Mouse (Mus musculus) heart, adult 2 months (tissue): ENCODE data around the gene Gstt2. TPM values are rescaled to one million over a fixed set of nuclear protein-coding genes. Genes with fewer than 3 reads are reported as not detected.

ENCODE experiments used
- DNase-seq, 2 experiments: peaks; one replicate each; pipeline ENCODE4 v3.0.0; 2021
- H3K27ac ChIP-seq: fragments of 200-600 bp; 2 replicates; pipeline ENCODE4 v1.8.1; 2022
- H3K27me3 ChIP-seq: fragments of 200-500 bp; 2 replicates; pipeline ENCODE4 v1.6.1; 2012; ENCODE audit warnings: mild to moderate bottlenecking, low read length, inconsistent platforms, mixed read lengths; ENCODE audit not compliant: control insufficient read depth, insufficient read depth
- H3K36me3 ChIP-seq: fragments of 200-500 bp; 2 replicates; pipeline ENCODE4 v1.6.1; 2012; ENCODE audit warnings: low read length, inconsistent platforms; ENCODE audit not compliant: control insufficient read depth, insufficient read depth
- H3K4me1 ChIP-seq: fragments of 200-500 bp; 2 replicates; pipeline ENCODE4 v1.6.1; 2011; ENCODE audit warnings: low read length; ENCODE audit not compliant: control insufficient read depth, insufficient read depth
- H3K4me3 ChIP-seq: fragments of 200-600 bp; 2 replicates; pipeline ENCODE4 v1.8.1; 2022
- H3K79me2 ChIP-seq: fragments of 200-500 bp; replicated peaks from 2 replicates; pipeline ENCODE4 v1.6.1; 2012; ENCODE audit warnings: mild to moderate bottlenecking, inconsistent platforms, low read length, moderate library complexity, mixed read lengths; ENCODE audit not compliant: control insufficient read depth, insufficient read depth
- H3K9ac ChIP-seq: fragments of 200-500 bp; 2 replicates; pipeline ENCODE4 v1.6.1; 2012; ENCODE audit warnings: low read depth, mild to moderate bottlenecking, control low read depth, inconsistent platforms, low read length, mixed read lengths
- CTCF ChIP-seq: fragments of 200-600 bp; IDR thresholded peaks from 2 replicates; pipeline ENCODE4 v1.8.1; 2022; ENCODE audit warnings: antibody characterized with exemption, mild to moderate bottlenecking, moderate library complexity
- EP300 ChIP-seq: fragments of 200-500 bp; IDR thresholded peaks from 2 replicates; pipeline ENCODE4 v1.6.1; 2011; ENCODE audit warnings: low read depth, low read length, control low read depth; ENCODE audit not compliant: insufficient read depth
- POLR2A ChIP-seq: fragments of 200-500 bp; IDR thresholded peaks from 2 replicates; pipeline ENCODE4 v1.6.1; 2011; ENCODE audit warnings: mild to moderate bottlenecking, low read depth, low read length, control low read depth; ENCODE audit not compliant: insufficient read depth
- WGBS: fragments of 180-500 bp; shearing (Covaris S2); methylation state at CpG from one replicate; pipeline ENCODE4 v1.1.7; 2018; 5-methylcytosine and 5-hydroxymethylcytosine counted together
- intact Hi-C: fragments of 180-260 bp; cut with DNase I; formaldehyde crosslinking; loops from one replicate; pipeline ENCODE4 v1.15.1; 2025
- polyA plus RNA-seq: library from polyadenylated mRNA; depleted of rRNA; stranded (reverse); fragments of >200 nt; gene quantifications from 2 replicates; pipeline ENCODE4 v1.2.3, GENCODE M21; 2012; rRNA removed
- total RNA-seq, 2 experiments: library from RNA; stranded (reverse); gene quantifications; 2 replicates each; pipeline ENCODE4 v1.2.3; 2021

The Gstt2 gene
- total and polyA plus RNA-seq, 3 experiments: 8.0 to 69.1 (median 12.8) TPM

DNA sequence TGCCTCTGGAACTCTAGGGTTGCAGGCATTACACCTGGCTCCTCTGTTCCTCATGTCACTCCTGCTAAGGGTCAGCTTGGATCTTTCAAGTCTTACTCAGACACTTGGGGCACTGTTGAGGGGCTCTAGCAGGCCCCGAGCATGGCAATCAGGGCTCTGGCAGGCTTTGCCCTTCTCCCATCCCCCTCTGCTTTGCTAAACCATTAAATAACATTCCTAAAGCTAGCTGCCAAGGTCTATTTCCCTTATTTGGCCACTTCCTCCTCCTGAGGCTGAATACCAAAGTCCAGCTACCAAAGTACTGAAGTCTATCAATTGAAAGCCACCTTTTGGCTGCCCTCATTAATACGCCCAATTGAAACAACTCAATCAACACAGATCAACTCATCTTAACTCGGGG lies 42.3 kb downstream of the Gstt2 start:
- intact Hi-C loops: no loop called here

DNA sequence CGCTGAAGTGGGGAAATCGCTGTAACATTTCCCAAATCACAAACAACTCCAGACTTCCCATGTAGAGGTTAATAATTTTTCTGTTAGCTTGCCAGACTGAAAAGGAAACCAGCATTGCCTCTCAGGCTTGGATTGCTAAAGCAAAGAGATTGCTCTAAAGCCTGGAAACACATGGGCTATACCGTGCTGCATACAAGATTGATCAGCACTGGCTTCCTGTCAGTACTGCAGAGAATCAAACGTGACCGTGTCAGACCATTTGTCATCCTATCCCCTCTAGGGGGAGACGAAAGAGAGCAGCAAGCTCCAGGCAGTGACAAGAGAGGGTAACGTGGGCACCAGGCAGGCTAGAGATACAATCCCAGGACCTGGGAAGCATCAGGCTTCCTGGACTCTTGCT lies 46.5 kb downstream of the Gstt2 start:
- 22% methylated on average over 7 of the region's 7 CpGs for WGBS
- no peak overlapping the region for H3K4me3 ChIP-seq
- H3K9ac ChIP-seq: no peak overlapping the region
- H3K36me3 ChIP-seq: no peaks in the 10 kb centered on the region
- intact Hi-C loops: no loop called here
- no peaks in the 10 kb centered on the region for H3K79me2 ChIP-seq
- TF ChIP-seq POLR2A (no peak), CTCF (peak; percentile 29; the same call in 1 of the 2 replicates), EP300 (no peak)
- no peak for DNase-seq
- no peaks in the 10 kb centered on the region for H3K27me3 ChIP-seq
- H3K4me1 ChIP-seq: no peaks in the 10 kb centered on the region
- H3K27ac ChIP-seq: no peak overlapping the region

More for the DNA sequence above, 42.3 kb downstream of the Gstt2 start:
- Histone ChIP-seq H3K4me3 (no peak overlapping the region), H3K79me2 (no peaks in the 10 kb centered on the region), H3K4me1 (0 out of 2 replicates have a peak, but pooled peaks cover 1% of the 10 kb centered on the region), H3K27ac (no peak overlapping the region), H3K9ac (no peak overlapping the region), H3K36me3 (no peaks in the 10 kb centered on the region), H3K27me3 (no peaks in the 10 kb centered on the region)
- 41% methylated on average over 3 of the region's 3 CpGs for WGBS
- DNase-seq: no peak
- TF ChIP-seq EP300 (no peak), POLR2A (no peak), CTCF (no peak)

DNA sequence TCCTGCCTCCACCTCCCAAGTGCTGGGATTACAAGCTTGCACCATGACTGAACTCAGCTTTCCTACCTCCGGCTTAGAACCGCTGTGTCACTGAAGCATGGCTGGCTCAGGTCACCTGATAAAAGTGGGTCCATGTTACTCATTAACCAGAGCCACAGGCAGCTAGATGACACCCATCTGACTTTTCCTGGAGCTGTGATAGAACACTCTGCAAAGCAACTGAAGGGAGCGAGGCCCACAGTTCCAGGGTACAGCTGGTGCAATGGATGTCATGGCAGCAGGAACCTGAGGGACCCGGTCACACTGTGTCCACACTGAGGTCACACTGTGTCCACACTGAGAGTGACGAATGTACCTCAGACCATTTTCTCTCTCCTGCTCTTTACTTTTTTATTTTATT lies 47.4 kb downstream of the Gstt2 start:
- DNase-seq: no peak
- H3K36me3 ChIP-seq: no peaks in the 10 kb centered on the region
- no peaks in the 10 kb centered on the region for H3K79me2 ChIP-seq
- no peak overlapping the region for H3K27ac ChIP-seq
- no peaks in the 10 kb centered on the region for H3K4me1 ChIP-seq
- no peak overlapping the region for H3K4me3 ChIP-seq
- intact Hi-C loops: no loop called here
- 91% methylated on average over 5 of the region's 5 CpGs for WGBS
- TF ChIP-seq CTCF: no peak
- no peak for TF ChIP-seq POLR2A
- H3K27me3 ChIP-seq: no peaks in the 10 kb centered on the region
- no peak overlapping the region for H3K9ac ChIP-seq

DNA sequence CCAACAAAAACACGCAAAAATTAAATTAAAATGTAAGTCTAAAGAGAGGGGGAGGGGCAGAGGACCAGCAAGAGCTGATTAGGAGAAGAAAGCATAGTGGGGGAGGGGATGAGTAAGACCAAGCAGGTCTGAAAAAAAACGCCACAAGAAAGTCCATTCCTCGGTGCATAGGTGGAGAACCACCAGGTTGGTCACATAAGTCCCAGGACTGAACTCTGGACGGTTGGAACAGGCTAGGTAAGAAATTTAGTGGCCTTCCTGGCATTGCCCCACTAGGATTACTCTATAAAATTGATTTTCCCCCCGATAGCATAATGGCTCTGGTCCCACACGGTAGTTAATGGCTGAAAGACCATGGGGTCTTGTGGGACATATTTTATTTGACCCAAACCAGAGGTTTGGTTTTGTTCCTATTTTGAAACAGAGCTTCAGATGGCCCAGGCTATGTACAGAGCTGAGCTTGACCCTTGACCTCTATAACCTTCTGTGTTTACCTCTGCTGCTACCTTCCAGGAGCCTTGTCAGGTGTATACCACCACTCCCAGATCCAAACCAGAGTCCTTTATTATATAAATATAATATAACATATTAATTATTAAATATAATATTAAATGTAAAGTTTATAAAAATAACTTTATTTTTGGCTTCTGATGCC lies 48.0 kb downstream of the Gstt2 start:
- no peaks in the 10 kb centered on the region for H3K4me1 ChIP-seq
- no peak for DNase-seq
- H3K79me2 ChIP-seq: no peaks in the 10 kb centered on the region
- H3K36me3 ChIP-seq: no peaks in the 10 kb centered on the region
- no peak overlapping the region for H3K4me3 ChIP-seq
- TF ChIP-seq CTCF: no peak
- intact Hi-C loops: no loop called here
- H3K27me3 ChIP-seq: no peaks in the 10 kb centered on the region
- H3K9ac ChIP-seq: no peak overlapping the region
- WGBS: 82% methylated on average over 6 of the region's 6 CpGs
- no peak overlapping the region for H3K27ac ChIP-seq

DNA sequence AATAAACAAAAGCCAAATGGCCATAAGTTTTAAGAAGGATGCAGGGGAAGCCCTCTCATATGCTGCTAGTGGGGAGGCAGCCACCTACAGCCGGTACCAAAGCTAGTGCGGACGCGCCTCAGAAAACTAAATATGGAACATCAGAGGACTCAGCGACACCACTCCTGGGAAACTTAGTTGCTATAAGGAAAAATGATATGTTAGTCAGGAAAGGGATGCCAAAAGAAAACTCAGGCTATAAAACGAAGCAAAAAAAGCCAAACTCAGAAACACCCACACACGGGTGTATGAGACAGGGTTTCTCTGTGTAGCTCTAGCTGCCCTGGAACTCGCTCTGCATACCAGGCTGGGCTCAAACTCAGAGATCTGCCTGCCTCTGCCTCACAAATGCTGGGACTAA lies 48.9 kb downstream of the Gstt2 start:
- TF ChIP-seq CTCF: no peak
- TF ChIP-seq EP300: no peak
- TF ChIP-seq POLR2A: no peak
- intact Hi-C loops: no loop called here
- 91% methylated on average over 8 of the region's 8 CpGs for WGBS
- no peak for DNase-seq
- Histone ChIP-seq H3K4me3 (no peak overlapping the region), H3K27me3 (no peaks in the 10 kb centered on the region), H3K27ac (no peak overlapping the region), H3K4me1 (no peaks in the 10 kb centered on the region), H3K36me3 (no peaks in the 10 kb centered on the region), H3K79me2 (no peaks in the 10 kb centered on the region), H3K9ac (no peak overlapping the region)

- Histone ChIP-seq H3K27ac (no peak overlapping the region), H3K36me3 (no peaks in the 10 kb centered on the region), H3K4me1 (no peaks in the 10 kb centered on the region), H3K4me3 (no peak overlapping the region), H3K27me3 (no peaks in the 10 kb centered on the region), H3K79me2 (no peaks in the 10 kb centered on the region), H3K9ac (no peak overlapping the region)
- WGBS: 72% methylated on average over 1 of the region's 1 CpGs
- DNase-seq: no peak
- intact Hi-C loops: no loop called here
- TF ChIP-seq EP300 (no peak), CTCF (no peak), POLR2A (no peak)
These were observed 51.8 kb downstream of the Gstt2 start for GRCm38 (mm10) chr10:75785442-75785841.

Other genes starting within 250 kb of the Gstt2 start
- gene Ggt5, start 248.1 kb downstream of the Gstt2 start, total RNA-seq: 1 to 10 TPM; 3.8 to 7.9 TPM
- gene Ggt5, start 248.1 kb downstream of the Gstt2 start, polyA plus RNA-seq: 41.9 TPM in 2 replicates
- 1 to 10 TPM; 1.3 to 1.8 TPM for gene Susd2, start 193.4 kb downstream of the Gstt2 start, total RNA-seq
- 4.3 TPM in 2 replicates for gene Susd2, start 193.4 kb downstream of the Gstt2 start, polyA plus RNA-seq
- gene Cabin1, start 73.1 kb downstream of the Gstt2 start, total RNA-seq: 10 to 100 TPM; 13.6 to 19.9 TPM
- gene Cabin1, start 73.1 kb downstream of the Gstt2 start, polyA plus RNA-seq: 17.9 and 21.1 TPM in 2 replicates
- 100 to 1,000 TPM in 1 of 2 experiments, 10 to 100 TPM in 1; 89.2 to 110 TPM for gene Ddt, start 64.0 kb downstream of the Gstt2 start, total RNA-seq
- gene Ddt, start 64.0 kb downstream of the Gstt2 start, polyA plus RNA-seq: 90.1 and 116 TPM in 2 replicates
- not detected for gene Gm20441, start 56.5 kb downstream of the Gstt2 start, total RNA-seq
- not detected in 2 replicates for gene Gm20441, start 56.5 kb downstream of the Gstt2 start, polyA plus RNA-seq
- 1 to 10 TPM; 2.9 to 5.7 TPM for gene Gstt3, start 56.0 kb downstream of the Gstt2 start, total RNA-seq
- 7.1 and 9.0 TPM in 2 replicates for gene Gstt3, start 56.0 kb downstream of the Gstt2 start, polyA plus RNA-seq
- 10 to 100 TPM; 15.8 to 16.8 TPM for gene Gstt1, start 38.8 kb downstream of the Gstt2 start, total RNA-seq
- gene Gstt1, start 38.8 kb downstream of the Gstt2 start, polyA plus RNA-seq: 52.1 and 58.5 TPM in 2 replicates
- gene Gstt4, start 14.9 kb downstream of the Gstt2 start, total RNA-seq: not detected
- gene Gstt4, start 14.9 kb downstream of the Gstt2 start, polyA plus RNA-seq: 0.29 and 0.44 TPM in 2 replicates
- 100 to 1,000 TPM; 200 to 220 TPM for gene Mif, start 22.8 kb upstream of the Gstt2 start, total RNA-seq
- gene Mif, start 22.8 kb upstream of the Gstt2 start, polyA plus RNA-seq: 375 and 556 TPM in 2 replicates
- under 1 TPM; 0.50 to 0.65 TPM for gene Derl3, start 56.0 kb upstream of the Gstt2 start, total RNA-seq
- gene Derl3, start 56.0 kb upstream of the Gstt2 start, polyA plus RNA-seq: 1.0 and 1.3 TPM in 2 replicates
- gene Smarcb1, start 84.2 kb upstream of the Gstt2 start, total RNA-seq: 10 to 100 TPM; 21.1 to 23.3 TPM
- 19.6 and 20.0 TPM in 2 replicates for gene Smarcb1, start 84.2 kb upstream of the Gstt2 start, polyA plus RNA-seq
- 1,000 to 10,000 TPM; 1,811 to 2,042 TPM for gene Chchd10, start 95.7 kb upstream of the Gstt2 start, total RNA-seq
- 1,155 and 2,061 TPM in 2 replicates for gene Chchd10, start 95.7 kb upstream of the Gstt2 start, polyA plus RNA-seq
- gene Mmp11, start 99.1 kb upstream of the Gstt2 start, total RNA-seq: 1 to 10 TPM; 4.7 to 5.4 TPM
- gene Mmp11, start 99.1 kb upstream of the Gstt2 start, polyA plus RNA-seq: 15.6 and 15.7 TPM in 2 replicates
- gene Gm867, start 103.2 kb upstream of the Gstt2 start, total RNA-seq: not detected
- 0.76 TPM in 1 of 2 replicates, not detected in the other for gene Gm867, start 103.2 kb upstream of the Gstt2 start, polyA plus RNA-seq
- gene Vpreb3, start 105.6 kb upstream of the Gstt2 start, total RNA-seq: not detected
- 1.1 and 5.9 TPM in 2 replicates for gene Vpreb3, start 105.6 kb upstream of the Gstt2 start, polyA plus RNA-seq
- gene Gm5134, start 117.1 kb upstream of the Gstt2 start, total RNA-seq: not detected
- not detected in 2 replicates for gene Gm5134, start 117.1 kb upstream of the Gstt2 start, polyA plus RNA-seq
- 1 to 10 TPM; 5.0 to 6.7 TPM for gene Zfp280b, start 195.2 kb upstream of the Gstt2 start, total RNA-seq
- gene Zfp280b, start 195.2 kb upstream of the Gstt2 start, polyA plus RNA-seq: 3.7 and 7.0 TPM in 2 replicates